Mouse (Mus musculus) urinary bladder, postnatal 36 days (tissue): Measurements from ENCODE around the gene Olfr1055.
"Not testable (repeated sequence)": the region's sequence is repeated elsewhere in the genome, so short reads cannot be mapped to it uniquely, and the experiment has no call there.

ENCODE experiments used
- DNase-seq, 2 experiments: peaks; one replicate each; pipeline ENCODE4 v3.0.0; 2022; ENCODE audit warnings: low spot score in 2 of 2, mixed read lengths in 1 of 2

Olfr1055 gene

DNA sequence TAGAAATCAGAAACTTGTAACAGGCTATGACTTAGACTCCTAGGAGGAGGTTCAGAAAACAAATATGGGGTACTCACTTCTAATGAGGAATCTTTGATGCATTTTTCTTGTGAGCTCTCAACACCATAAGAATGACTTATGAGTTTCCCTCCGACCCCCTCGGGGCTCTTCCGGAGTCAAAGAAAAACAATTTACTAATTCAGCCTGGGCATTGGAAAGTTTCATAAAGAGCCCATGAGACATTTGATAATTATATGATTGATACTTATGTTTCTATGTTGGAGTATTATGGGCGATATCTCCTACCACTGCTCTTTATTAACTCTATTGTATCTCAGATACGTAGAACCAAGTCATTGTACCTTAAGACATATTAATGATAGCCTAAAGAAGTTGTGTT lies at the start of gene Olfr1055:
Olfr1055 (minus strand) TSS at position 101 of the 400 bp plus-strand sequence.
- no peak for DNase-seq

DNA sequence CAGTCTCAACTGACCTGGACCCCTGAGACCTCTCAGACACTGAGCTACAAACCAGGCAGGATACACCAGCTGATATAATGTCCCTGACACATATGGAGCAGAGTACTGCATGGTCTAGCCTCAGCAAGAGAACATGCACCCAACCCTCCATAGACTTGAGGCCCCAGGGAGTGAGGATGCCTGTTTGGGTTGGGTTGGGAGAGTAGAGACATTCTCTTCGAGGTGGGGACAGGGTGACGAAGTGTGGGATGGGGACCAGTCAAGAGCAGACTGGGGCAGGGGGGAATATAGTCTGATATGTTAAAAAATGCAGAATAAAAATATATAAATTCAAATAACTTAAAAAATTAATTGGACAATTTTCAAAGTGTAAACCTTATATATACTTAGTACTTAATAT lies 45.0 kb upstream of the Olfr1055 start:
- no peak for DNase-seq

DNA sequence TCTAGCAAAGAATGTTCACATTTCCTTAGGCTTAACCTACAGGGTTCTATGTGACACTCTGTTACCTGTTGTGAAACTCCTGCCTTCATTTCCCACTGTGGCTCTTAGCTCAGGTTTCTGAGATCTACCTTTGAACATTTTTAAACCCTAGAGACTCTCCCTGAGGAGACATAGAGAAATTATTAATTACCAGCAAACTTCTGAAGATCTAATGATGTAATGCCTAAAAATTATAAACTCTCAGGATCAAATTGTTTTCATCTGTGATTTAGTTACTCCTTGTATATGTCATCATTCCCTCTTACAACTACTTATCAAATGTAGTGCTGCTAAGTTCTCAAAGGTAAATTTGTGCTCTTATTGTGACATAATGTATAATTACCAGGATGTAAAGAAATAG lies 38.4 kb upstream of the Olfr1055 start, which contains the start of gene Olfr1058:
Olfr1058 (minus strand) TSS at position 101 of the 400 bp plus-strand sequence.
- not testable (repeated sequence) for DNase-seq

DNA sequence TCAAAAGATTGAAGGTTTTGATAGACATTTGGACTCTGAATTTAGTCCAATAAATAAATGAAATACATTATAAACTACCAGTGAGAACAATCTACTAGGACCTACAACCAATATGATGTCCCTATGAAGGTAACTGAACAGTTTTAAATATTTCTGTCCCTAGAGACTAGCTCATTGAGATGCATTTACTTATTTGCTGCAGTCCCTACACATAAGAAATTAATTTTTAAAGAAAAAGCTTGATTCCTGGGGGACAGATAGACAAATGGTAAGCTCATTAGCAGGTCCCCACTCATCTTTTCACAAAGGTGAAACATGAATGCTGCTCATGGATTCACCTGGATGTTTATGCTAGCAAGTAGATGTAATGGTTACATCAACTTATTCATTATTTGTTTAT lies 28.2 kb upstream of the Olfr1055 start, which contains the start of gene Olfr1057:
Olfr1057 (minus strand) TSS at position 101 of the 400 bp plus-strand sequence.
- DNase-seq, result no peak

DNA sequence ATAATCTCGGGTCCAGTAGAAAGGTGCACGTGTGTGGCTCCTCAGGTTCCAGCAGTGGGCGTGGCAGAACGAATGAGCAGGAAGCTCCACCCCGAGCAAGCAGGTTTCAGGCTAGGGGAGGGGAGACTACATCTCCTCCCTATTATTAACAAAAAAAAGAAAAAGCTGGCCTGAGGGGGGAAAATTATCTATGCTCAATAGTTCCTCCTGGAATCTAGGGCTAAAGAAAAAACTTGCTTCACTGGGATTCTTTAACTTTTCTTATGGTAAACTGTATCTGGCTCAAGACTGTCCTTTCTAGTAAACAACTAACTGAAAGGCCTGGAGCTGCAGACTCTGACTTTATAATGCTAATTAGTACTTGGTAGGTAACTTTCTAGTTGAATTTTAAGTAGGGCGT lies 16.3 kb upstream of the Olfr1055 start:
- not testable (repeated sequence) for DNase-seq

DNA sequence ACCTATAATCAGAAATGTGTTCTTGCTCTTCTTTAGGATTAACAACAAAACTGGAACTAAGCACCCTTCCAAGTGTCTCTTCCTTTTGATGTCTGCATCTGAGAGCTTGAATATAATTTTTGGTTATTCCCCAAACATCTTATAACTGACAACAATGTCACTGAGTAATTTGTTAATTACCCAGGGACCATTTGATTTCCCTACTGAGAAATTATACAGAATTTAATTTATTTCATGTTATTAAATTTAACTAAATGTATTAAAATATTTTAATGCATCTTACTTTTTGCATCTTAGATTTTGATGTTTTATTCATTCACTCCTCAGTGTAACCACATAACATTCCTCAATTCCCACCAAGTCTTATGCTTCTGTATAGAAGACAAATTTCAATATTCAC lies 12.3 kb upstream of the Olfr1055 start, which contains the start of gene Olfr1056:
Olfr1056 (minus strand) TSS at position 101 of the 400 bp plus-strand sequence.
- DNase-seq, result no peak

DNA sequence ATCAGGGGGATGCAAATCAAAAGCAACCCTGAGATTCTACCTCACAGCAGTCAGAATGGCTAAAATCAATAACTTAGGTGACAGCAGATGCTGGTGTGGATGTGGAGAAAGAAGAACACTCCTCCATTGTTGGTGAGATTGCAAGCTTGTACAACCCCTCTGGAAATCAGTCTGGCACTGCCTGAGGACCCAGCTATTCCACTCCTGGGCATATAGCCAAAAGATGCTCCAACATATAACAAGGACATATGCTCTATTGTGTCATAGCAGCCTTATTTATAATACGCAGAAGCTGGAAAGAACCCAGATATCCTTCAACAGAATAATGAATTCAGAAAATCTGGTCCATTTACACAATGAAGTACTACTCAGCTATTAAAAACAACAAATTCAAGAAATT lies 1.7 kb upstream of the Olfr1055 start:
- not testable (repeated sequence) for DNase-seq

DNA sequence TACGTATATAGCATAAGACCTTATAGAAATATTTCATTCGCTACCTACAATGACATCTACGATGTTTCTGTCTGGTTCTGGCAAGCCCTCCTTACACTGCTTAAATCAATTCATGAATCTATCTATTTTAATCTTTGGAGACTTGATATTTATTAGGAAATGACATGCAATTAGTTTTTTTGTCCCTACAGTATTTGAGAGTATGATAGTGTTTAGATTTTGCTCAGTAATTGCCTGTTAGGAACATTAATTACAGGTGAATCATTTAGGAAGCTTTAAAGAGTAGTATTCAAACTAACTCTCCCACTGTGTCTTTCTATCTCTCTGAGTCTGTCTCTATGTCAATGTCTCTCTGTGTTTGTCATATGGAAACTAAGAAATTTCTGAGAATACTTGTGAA lies 14.8 kb downstream of the Olfr1055 start, which contains the start of gene Olfr1054:
Olfr1054 (minus strand) TSS at position 101 of the 400 bp plus-strand sequence.
- no peak for DNase-seq

DNA sequence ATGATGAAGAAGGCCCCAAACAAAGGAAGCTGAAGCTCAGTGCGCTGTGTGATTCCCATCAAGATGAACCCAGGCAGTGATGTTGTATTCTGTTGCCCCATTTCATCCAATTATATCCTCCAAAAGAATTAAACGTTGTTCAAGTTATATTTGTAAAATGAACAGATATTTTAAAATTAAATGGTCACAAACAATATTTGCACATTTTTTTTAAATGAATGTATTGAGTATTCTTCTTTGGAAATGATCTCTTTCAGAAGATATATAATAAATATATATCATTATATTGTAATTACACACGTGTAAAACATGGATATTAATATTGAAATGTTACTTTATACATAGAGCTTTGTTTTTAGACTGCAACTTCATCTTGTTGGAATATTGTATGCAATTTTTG lies 34.9 kb downstream of the Olfr1055 start, which contains the start of gene Olfr1053:
Olfr1053 (minus strand) TSS at position 101 of the 400 bp plus-strand sequence.
- DNase-seq, result no peak
